Mouse (Mus musculus) midbrain, embryonic 12.5 days (tissue): ENCODE measurements at regions not wholly inside any gene's neighbourhood (a gene's known extent, or its start where the extent isn't known, plus 50 kb on each side); places are given as distances from the start of the nearest gene placed in this dataset.
A peak's percentile ranks its signal among the peaks of the same experiment; 100 is the strongest.

ENCODE experiments used
- ATAC-seq: fragments of 200-750 bp; cut with Nextera tagmentation; 2 replicates; pipeline ENCODE4 v1.8.0; 2017; ENCODE audit warnings: low read depth, moderate TSS enrichment, moderate library complexity; ENCODE audit not compliant: low FRiP score
- H3K27ac ChIP-seq: fragments of 300-500 bp; sonication (generic); replicated peaks from 2 replicates; pipeline ENCODE4 v1.5.1; 2016; ENCODE audit warnings: mild to moderate bottlenecking
- H3K27me3 ChIP-seq: fragments of 300-500 bp; sonication (generic); 2 replicates; pipeline ENCODE4 v1.6.1; 2016; ENCODE audit warnings: mild to moderate bottlenecking
- H3K36me3 ChIP-seq: fragments of 300-500 bp; sonication (generic); 2 replicates; pipeline ENCODE4 v1.6.1; 2016
- H3K4me1 ChIP-seq: fragments of 300-500 bp; sonication (generic); 2 replicates; pipeline ENCODE4 v1.6.1; 2016
- H3K4me2 ChIP-seq: fragments of 300-500 bp; sonication (generic); replicated peaks from 2 replicates; pipeline ENCODE4 v1.6.1; 2016; ENCODE audit warnings: mild to moderate bottlenecking, moderate library complexity
- H3K4me3 ChIP-seq: fragments of 300-500 bp; sonication (generic); 2 replicates; pipeline ENCODE4 v1.5.1; 2016; ENCODE audit warnings: mild to moderate bottlenecking
- H3K9ac ChIP-seq: fragments of 300-500 bp; sonication (generic); replicated peaks from 2 replicates; pipeline ENCODE4 v1.6.1; 2016; ENCODE audit warnings: mild to moderate bottlenecking, moderate library complexity
- H3K9me3 ChIP-seq: fragments of 300-500 bp; sonication (generic); 2 replicates; pipeline ENCODE4 v1.6.1; 2016; ENCODE audit warnings: mild to moderate bottlenecking
- WGBS: fragments of 180-500 bp; shearing (Covaris S2); methylation state at CpG from one replicate; pipeline ENCODE4 v1.1.7; 2016; 5-methylcytosine and 5-hydroxymethylcytosine counted together

DNA sequence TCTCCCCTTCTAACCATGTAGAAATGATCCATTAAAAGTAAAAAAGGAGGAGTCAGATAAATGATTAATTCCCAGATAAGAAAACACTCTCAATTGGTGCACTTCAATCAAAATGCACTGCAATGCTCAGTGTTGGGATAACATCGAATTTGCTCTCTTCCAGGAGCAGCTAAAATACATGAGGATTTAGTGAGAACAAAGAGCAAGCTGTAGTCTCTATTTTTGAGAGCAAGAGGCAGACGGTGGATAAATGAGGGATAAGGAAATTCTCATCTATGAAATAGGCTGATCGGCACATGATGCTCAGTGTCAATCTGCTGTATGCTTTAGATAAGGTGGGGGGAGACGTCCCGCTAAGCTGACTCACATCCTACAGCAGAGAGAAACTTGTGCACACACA lies 1254.1 kb downstream of the Fscb start:
- Histone ChIP-seq H3K27me3 (no peaks in the 10 kb centered on the region), H3K27ac (no peak overlapping the region), H3K9me3 (no peaks in the 10 kb centered on the region), H3K4me1 (no peaks in the 10 kb centered on the region), H3K36me3 (no peaks in the 10 kb centered on the region), H3K4me3 (no peak overlapping the region), H3K9ac (no peak overlapping the region), H3K4me2 (no peak overlapping the region)
- 73% methylated on average over 5 of the region's 5 CpGs for WGBS
- ATAC-seq: 0 out of 2 replicates have a peak, but pooled peaks have one; percentile 38
